Mouse (Mus musculus) E14TG2a.4 (cell line): Measurements from ENCODE around the gene Hist2h2aa2.

Source experiments
- CTCF ChIP-seq: conservative IDR thresholded peaks from 2 replicates; pipeline ENCODE4 v1.5.1; 2014; ENCODE audit warnings: low read length
- POU5F1 ChIP-seq: IDR thresholded peaks from 2 replicates; pipeline ENCODE4 v1.6.1; 2014; ENCODE audit warnings: low read length, borderline replicate concordance

- TF ChIP-seq CTCF: no peak
- no peak for TF ChIP-seq POU5F1
These were observed 3.2 kb downstream of the Hist2h2aa2 start for GRCm38 (mm10) chr3:96236834-96237334.
